Mouse (Mus musculus) cerebellum, postnatal 4 days (tissue): ENCODE results near the gene Rbpjl.

Experiments
- DNase-seq, 2 experiments: peaks; one replicate each; pipeline ENCODE4 v3.0.0; 2022; ENCODE audit warnings: low spot score in 2 of 2, mixed read lengths in 1 of 2

The Rbpjl gene

GRCm38 (mm10) chr2:164402906-164403305 lies at the start of gene Rbpjl:
Gene Rbpjl, plus strand, starts transcription at chr2:164403141.
- peak; percentile 46 to 64 for DNase-seq

- no peak for DNase-seq
Observed at GRCm38 (mm10) chr2:164353356-164353755, 49.6 kb upstream of the Rbpjl start.

GRCm38 (mm10) chr2:164356177-164356967 lies 46.6 kb upstream of the Rbpjl start:
- DNase-seq, result no peak

GRCm38 (mm10) chr2:164358373-164358772 lies 44.6 kb upstream of the Rbpjl start:
- DNase-seq, result no peak

GRCm38 (mm10) chr2:164359031-164359430 lies 43.9 kb upstream of the Rbpjl start:
- no peak for DNase-seq

GRCm38 (mm10) chr2:164359668-164360067 lies 43.3 kb upstream of the Rbpjl start:
- DNase-seq, result no peak

GRCm38 (mm10) chr2:164360974-164361657 lies 41.8 kb upstream of the Rbpjl start:
- DNase-seq, result no peak

GRCm38 (mm10) chr2:164366947-164367346 lies 36.0 kb upstream of the Rbpjl start:
- no peak for DNase-seq

- no peak for DNase-seq
Observed at GRCm38 (mm10) chr2:164368620-164369105, 34.3 kb upstream of the Rbpjl start.

- no peak for DNase-seq
Observed at GRCm38 (mm10) chr2:164371371-164371770, 31.6 kb upstream of the Rbpjl start.

GRCm38 (mm10) chr2:164372408-164373053 lies 30.4 kb upstream of the Rbpjl start:
- no peak for DNase-seq

GRCm38 (mm10) chr2:164373187-164373586 lies 29.8 kb upstream of the Rbpjl start:
- DNase-seq, result no peak

GRCm38 (mm10) chr2:164377478-164378426 lies 25.2 kb upstream of the Rbpjl start:
- no peak for DNase-seq

- DNase-seq, result no peak
Observed at GRCm38 (mm10) chr2:164381726-164382125, 21.2 kb upstream of the Rbpjl start.

- no peak for DNase-seq
Observed at GRCm38 (mm10) chr2:164382971-164383370, 20.0 kb upstream of the Rbpjl start.

GRCm38 (mm10) chr2:164383656-164384399 lies 19.1 kb upstream of the Rbpjl start:
- no peak for DNase-seq

GRCm38 (mm10) chr2:164385927-164386763 lies 16.8 kb upstream of the Rbpjl start:
- DNase-seq, result peak in 1 of 2 experiments; percentile 67

GRCm38 (mm10) chr2:164386953-164387352 lies 16.0 kb upstream of the Rbpjl start:
- DNase-seq, result peak in 1 of 2 experiments; percentile 52

- peak in 1 of 2 experiments; percentile 49 for DNase-seq
Observed at GRCm38 (mm10) chr2:164389020-164389419, 13.9 kb upstream of the Rbpjl start, which contains the start of gene Slpi. Gene Slpi, minus strand, starts transcription at chr2:164389095.
